Mouse (Mus musculus) activated CD4-positive, CD25-positive, alpha-beta regulatory T cell, adult 4 months (primary cell): ENCODE data around the gene Prdm4. TPM values are rescaled to one million over a fixed set of nuclear protein-coding genes. Genes with fewer than 3 reads are reported as not detected.

Experiments used
- ATAC-seq: one replicate; pipeline ENCODE4 v1.8.0; 2017
- polyA plus RNA-seq, 2 experiments: library from polyadenylated mRNA; unstranded; fragments of 100-300 nt; shearing (Covaris generic); gene quantifications; one replicate each; pipeline ENCODE4 v1.2.1; 2017

Prdm4 gene
- 1 to 10 TPM; 4.8 to 5.2 TPM for polyA plus RNA-seq

- peak; percentile 99 for ATAC-seq
Observed at GRCm38 (mm10) chr10:85916498-85917309, at the start of gene Prdm4. Gene Prdm4, minus strand, starts transcription at chr10:85917142.

GRCm38 (mm10) chr10:85966476-85966875, 49.5 kb upstream of the Prdm4 start:
- no peak for ATAC-seq

- no peak for ATAC-seq
Observed at GRCm38 (mm10) chr10:85964316-85964715, 47.4 kb upstream of the Prdm4 start.

GRCm38 (mm10) chr10:85962897-85963296, 46.0 kb upstream of the Prdm4 start:
- no peak for ATAC-seq

- peak; percentile 96 for ATAC-seq
Observed at GRCm38 (mm10) chr10:85957464-85957950, 40.6 kb upstream of the Prdm4 start, which contains the start of gene Rtcb. Gene Rtcb, minus strand, starts transcription at chr10:85957823.

- no peak for ATAC-seq
Observed at GRCm38 (mm10) chr10:85956871-85957419, 40.0 kb upstream of the Prdm4 start.

GRCm38 (mm10) chr10:85954429-85954828, 37.5 kb upstream of the Prdm4 start:
- ATAC-seq, result no peak

GRCm38 (mm10) chr10:85953401-85953800, 36.5 kb upstream of the Prdm4 start:
- ATAC-seq, result no peak

- ATAC-seq, result no peak
Observed at GRCm38 (mm10) chr10:85951765-85952443, 35.0 kb upstream of the Prdm4 start.

- no peak for ATAC-seq
Observed at GRCm38 (mm10) chr10:85948483-85949196, 31.7 kb upstream of the Prdm4 start.

- no peak for ATAC-seq
Observed at GRCm38 (mm10) chr10:85936280-85936965, 19.5 kb upstream of the Prdm4 start.

GRCm38 (mm10) chr10:85929962-85930361, 13.0 kb upstream of the Prdm4 start:
- no peak for ATAC-seq

- ATAC-seq, result no peak
Observed at GRCm38 (mm10) chr10:85929208-85929591, 12.3 kb upstream of the Prdm4 start.

GRCm38 (mm10) chr10:85928499-85929207, 11.7 kb upstream of the Prdm4 start:
- peak; percentile 78 for ATAC-seq

- ATAC-seq, result peak; percentile 33
Observed at GRCm38 (mm10) chr10:85927676-85928445, 10.9 kb upstream of the Prdm4 start, which contains the start of gene Ascl4. Gene Ascl4, plus strand, starts transcription at chr10:85927681.

- no peak for ATAC-seq
Observed at GRCm38 (mm10) chr10:85879886-85880486, 37.0 kb downstream of the Prdm4 start.

GRCm38 (mm10) chr10:85875812-85876211, 41.1 kb downstream of the Prdm4 start:
- no peak for ATAC-seq

- ATAC-seq, result no peak
Observed at GRCm38 (mm10) chr10:85873861-85874544, 42.9 kb downstream of the Prdm4 start.

GRCm38 (mm10) chr10:85872479-85872773, 44.5 kb downstream of the Prdm4 start:
- ATAC-seq, result peak; percentile 65
